Mouse (Mus musculus) kidney, embryonic 16.5 days (tissue): ENCODE data around the gene Pacrg. TPM values are rescaled to one million over a fixed set of nuclear protein-coding genes. Genes with fewer than 3 reads are reported as not detected.

Source experiments
- ATAC-seq: fragments of 200-750 bp; cut with Nextera tagmentation; 2 replicates; pipeline ENCODE4 v1.8.0; 2017; ENCODE audit warnings: moderate TSS enrichment; ENCODE audit not compliant: low FRiP score, low TSS enrichment
- H3K27ac ChIP-seq: fragments of 300-500 bp; sonication (generic); 2 replicates; pipeline ENCODE4 v1.5.1; 2014; ENCODE audit warnings: low read length
- H3K27me3 ChIP-seq: fragments of 300-500 bp; sonication (generic); 2 replicates; pipeline ENCODE4 v1.6.1; 2014; ENCODE audit warnings: low read length, control low read depth, mixed read lengths; ENCODE audit not compliant: insufficient read depth
- H3K36me3 ChIP-seq: fragments of 300-500 bp; sonication (generic); 2 replicates; pipeline ENCODE4 v1.6.1; 2014; ENCODE audit warnings: low read length, control low read depth, mixed read lengths; ENCODE audit not compliant: insufficient read depth
- H3K4me1 ChIP-seq: fragments of 300-500 bp; sonication (generic); 2 replicates; pipeline ENCODE4 v1.6.1; 2014; ENCODE audit warnings: low read length, control low read depth, mixed read lengths; ENCODE audit not compliant: insufficient read depth
- H3K4me2 ChIP-seq: fragments of 300-500 bp; sonication (generic); replicated peaks from 2 replicates; pipeline ENCODE4 v1.6.1; 2014; ENCODE audit warnings: low read depth, low read length
- H3K4me3 ChIP-seq: fragments of 300-500 bp; sonication (generic); 2 replicates; pipeline ENCODE4 v1.5.1; 2014; ENCODE audit warnings: mild to moderate bottlenecking, low read length
- H3K9ac ChIP-seq: fragments of 300-500 bp; sonication (generic); replicated peaks from 2 replicates; pipeline ENCODE4 v1.6.1; 2014; ENCODE audit warnings: low read length
- H3K9me3 ChIP-seq: fragments of 300-500 bp; sonication (generic); 2 replicates; pipeline ENCODE4 v1.6.1; 2016; ENCODE audit warnings: low read length, control low read depth
- WGBS: fragments of 180-500 bp; shearing (Covaris S2); extraction: QIAGEN DNeasy Blood & Tissue Kit; methylation state at CpG from one replicate; pipeline ENCODE4 v1.1.7; 2014; 5-methylcytosine and 5-hydroxymethylcytosine counted together
- polyA plus RNA-seq: library from polyadenylated mRNA; unstranded; fragments of >200 nt; fragmentation: Nextera tagmentation; extraction: Ambion mirVana; gene quantifications from 2 replicates; pipeline ENCODE4 v1.2.1, GENCODE M21; 2015

Gene Pacrg
- polyA plus RNA-seq, 1 experiment from 2014 or later, result 3.9 TPM

- no peaks in the 10 kb centered on the region for H3K4me1 ChIP-seq
- no peak for ATAC-seq
- no peaks in the 10 kb centered on the region for H3K36me3 ChIP-seq
- WGBS, result 90% methylated on average over 13 of the region's 13 CpGs
- no peak overlapping the region for H3K4me3 ChIP-seq
- no peak overlapping the region for H3K27ac ChIP-seq
- no peaks in the 10 kb centered on the region for H3K27me3 ChIP-seq
- H3K9ac ChIP-seq, result no peak overlapping the region
- H3K4me2 ChIP-seq, result no peak overlapping the region
- H3K9me3 ChIP-seq, result no peaks in the 10 kb centered on the region
These were observed 32.7 kb downstream of the Pacrg start for GRCm38 (mm10) chr17:10807261-10807998.

DNA sequence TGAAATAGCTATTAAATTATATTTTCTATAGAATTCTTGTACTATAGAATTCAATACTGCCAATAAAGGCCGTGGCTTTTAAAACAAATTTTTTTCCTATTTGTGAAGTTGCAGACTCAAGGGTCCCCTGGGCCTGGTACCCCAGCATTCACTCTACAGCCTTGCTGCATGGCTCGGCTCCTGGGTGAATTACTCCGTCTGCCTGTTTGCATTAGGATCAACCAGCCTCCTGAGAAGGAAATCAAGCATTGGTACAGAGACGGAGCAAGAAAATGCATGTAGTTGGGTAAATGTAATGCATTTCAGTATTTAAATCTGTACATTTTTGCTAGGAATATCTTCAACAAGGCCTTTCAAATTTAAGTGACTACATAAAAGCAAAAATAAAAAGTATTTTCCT is 33.4 kb downstream of the Pacrg start:
- Histone ChIP-seq H3K36me3 (no peaks in the 10 kb centered on the region), H3K9ac (no peak overlapping the region), H3K4me2 (no peak overlapping the region), H3K27ac (no peak overlapping the region), H3K4me1 (no peaks in the 10 kb centered on the region), H3K9me3 (no peaks in the 10 kb centered on the region), H3K27me3 (no peaks in the 10 kb centered on the region), H3K4me3 (no peak overlapping the region)
- 90% methylated on average over 4 of the region's 4 CpGs for WGBS
- no peak for ATAC-seq

DNA sequence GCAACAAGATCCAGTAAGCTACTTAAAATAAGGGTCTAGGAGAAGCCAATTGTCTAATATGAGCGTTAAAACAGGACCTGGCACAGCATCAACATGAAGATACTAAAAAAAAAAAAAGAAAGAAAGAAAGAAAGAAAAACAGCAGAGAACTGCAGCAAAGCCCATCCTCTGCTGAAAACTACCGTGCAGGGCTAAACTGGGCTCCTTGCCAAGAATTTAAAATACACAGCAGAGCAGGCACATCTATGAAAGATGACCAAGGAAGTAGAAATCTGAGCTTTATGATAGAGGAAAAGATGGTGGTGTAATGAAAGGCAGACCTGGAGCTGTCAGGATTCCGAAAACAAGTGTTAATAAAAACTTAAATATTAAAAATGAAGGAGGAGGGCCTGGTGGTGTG is 48.5 kb downstream of the Pacrg start:
- H3K36me3 ChIP-seq, result no peaks in the 10 kb centered on the region
- H3K9ac ChIP-seq, result no peak overlapping the region
- no peak overlapping the region for H3K4me3 ChIP-seq
- ATAC-seq, result no peak
- no peak overlapping the region for H3K4me2 ChIP-seq
- no peaks in the 10 kb centered on the region for H3K27me3 ChIP-seq
- H3K9me3 ChIP-seq, result no peaks in the 10 kb centered on the region
- no peak overlapping the region for H3K27ac ChIP-seq
- 27% methylated on average over 3 of the region's 3 CpGs for WGBS
- H3K4me1 ChIP-seq, result peaks cover 6% of the 10 kb centered on the region; the same call in 1 of the 2 replicates

DNA sequence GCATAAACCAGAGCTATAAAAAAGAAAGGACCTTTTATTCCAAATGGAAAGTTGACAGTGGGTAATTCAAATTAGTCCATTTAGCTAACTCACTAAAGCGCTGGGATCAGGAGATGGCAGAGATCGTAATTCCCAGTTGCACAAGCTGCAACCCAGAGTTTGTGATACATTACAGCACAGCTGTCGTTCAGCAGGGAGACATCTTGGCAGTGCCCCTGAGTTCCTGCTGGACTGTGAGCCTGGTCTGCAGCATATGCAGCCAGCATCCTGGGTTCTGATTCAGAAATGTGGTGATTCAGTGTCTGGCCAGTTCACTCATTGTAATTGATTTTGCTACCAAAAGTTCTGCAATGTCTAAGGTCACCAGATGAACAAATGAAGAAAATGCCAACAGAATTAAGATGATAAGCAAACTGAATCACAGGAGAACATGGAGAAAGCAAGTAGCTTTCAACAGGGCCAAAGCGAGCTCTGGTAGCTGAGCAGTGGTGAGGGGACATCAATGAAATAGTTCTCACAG is 55.6 kb downstream of the Pacrg start:
- ATAC-seq, result no peak
- 78% methylated on average over 4 of the region's 4 CpGs for WGBS
- H3K4me3 ChIP-seq, result no peak overlapping the region

GRCm38 (mm10) chr17:10776503-10776902 is 63.6 kb downstream of the Pacrg start:
- Histone ChIP-seq H3K27ac (no peak overlapping the region), H3K9me3 (no peaks in the 10 kb centered on the region), H3K27me3 (no peaks in the 10 kb centered on the region), H3K4me3 (no peak overlapping the region), H3K36me3 (no peaks in the 10 kb centered on the region), H3K4me2 (peak overlapping the region; percentile 33), H3K4me1 (peaks cover 9% of the 10 kb centered on the region), H3K9ac (no peak overlapping the region)
- WGBS, result 19% methylated on average over 10 of the region's 10 CpGs
- ATAC-seq, result no peak

More for the DNA sequence above, 55.6 kb downstream of the Pacrg start:
- Histone ChIP-seq H3K36me3 (no peaks in the 10 kb centered on the region), H3K9ac (no peak overlapping the region), H3K4me2 (no peak overlapping the region), H3K27ac (no peak overlapping the region), H3K27me3 (no peaks in the 10 kb centered on the region), H3K4me1 (no peaks in the 10 kb centered on the region), H3K9me3 (no peaks in the 10 kb centered on the region)

GRCm38 (mm10) chr17:10774468-10774867 is 65.6 kb downstream of the Pacrg start:
- H3K4me1 ChIP-seq, result peaks cover 9% of the 10 kb centered on the region
- no peak overlapping the region for H3K27ac ChIP-seq
- no peak overlapping the region for H3K9ac ChIP-seq
- no peaks in the 10 kb centered on the region for H3K9me3 ChIP-seq
- no peak overlapping the region for H3K4me2 ChIP-seq
- H3K36me3 ChIP-seq, result no peaks in the 10 kb centered on the region
- whole genome bisulfite sequencing, result 24% methylated on average over 1 of the region's 1 CpGs
- H3K27me3 ChIP-seq, result no peaks in the 10 kb centered on the region
- ATAC-seq, result no peak
- no peak overlapping the region for H3K4me3 ChIP-seq

- H3K4me2 ChIP-seq, result no peak overlapping the region
- no peak overlapping the region for H3K4me3 ChIP-seq
- no peaks in the 10 kb centered on the region for H3K36me3 ChIP-seq
- no peaks in the 10 kb centered on the region for H3K9me3 ChIP-seq
- ATAC-seq, result no peak
- 61% methylated on average over 3 of the region's 3 CpGs for WGBS
- peaks cover 9% of the 10 kb centered on the region for H3K4me1 ChIP-seq
- H3K27me3 ChIP-seq, result no peaks in the 10 kb centered on the region
- H3K9ac ChIP-seq, result no peak overlapping the region
- no peak overlapping the region for H3K27ac ChIP-seq
These were observed 67.9 kb downstream of the Pacrg start for GRCm38 (mm10) chr17:10772207-10772606.

DNA sequence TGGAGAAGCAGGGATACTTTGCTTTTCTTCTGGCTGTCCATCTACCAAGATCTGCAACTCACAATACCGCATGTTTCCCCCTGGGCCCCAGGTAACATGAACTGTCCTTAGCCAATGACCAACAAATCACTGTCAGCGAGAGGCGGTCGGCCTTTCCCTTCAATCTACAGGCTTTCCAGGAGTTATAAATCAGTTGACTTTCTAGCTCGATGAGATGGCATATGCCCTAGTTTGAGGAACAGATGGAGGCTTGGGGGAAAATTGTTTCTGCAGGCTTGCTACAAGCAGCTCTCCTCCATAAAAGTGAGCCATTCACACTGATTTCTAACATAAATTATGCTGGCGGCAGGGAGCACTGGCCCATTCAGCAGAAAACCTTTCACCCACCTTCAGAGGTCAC is 70.2 kb downstream of the Pacrg start:
- Histone ChIP-seq H3K9ac (no peak overlapping the region), H3K36me3 (no peaks in the 10 kb centered on the region), H3K4me3 (no peak overlapping the region), H3K4me2 (no peak overlapping the region), H3K27ac (no peak overlapping the region), H3K4me1 (0 out of 2 replicates have a peak, but pooled peaks cover 5% of the 10 kb centered on the region), H3K9me3 (no peaks in the 10 kb centered on the region), H3K27me3 (no peaks in the 10 kb centered on the region)
- 12% methylated on average over 6 of the region's 6 CpGs for WGBS
- no peak for ATAC-seq

GRCm38 (mm10) chr17:10766735-10767406 is 73.2 kb downstream of the Pacrg start:
- Histone ChIP-seq H3K27me3 (no peaks in the 10 kb centered on the region), H3K36me3 (no peaks in the 10 kb centered on the region), H3K27ac (no peak overlapping the region; the same call in 1 of the 2 replicates), H3K4me2 (no peak overlapping the region), H3K9me3 (no peaks in the 10 kb centered on the region), H3K4me1 (0 out of 2 replicates have a peak, but pooled peaks cover 5% of the 10 kb centered on the region), H3K9ac (no peak overlapping the region), H3K4me3 (no peak overlapping the region)
- WGBS, result 43% methylated on average over 10 of the region's 10 CpGs
- ATAC-seq, result peak; percentile 95

DNA sequence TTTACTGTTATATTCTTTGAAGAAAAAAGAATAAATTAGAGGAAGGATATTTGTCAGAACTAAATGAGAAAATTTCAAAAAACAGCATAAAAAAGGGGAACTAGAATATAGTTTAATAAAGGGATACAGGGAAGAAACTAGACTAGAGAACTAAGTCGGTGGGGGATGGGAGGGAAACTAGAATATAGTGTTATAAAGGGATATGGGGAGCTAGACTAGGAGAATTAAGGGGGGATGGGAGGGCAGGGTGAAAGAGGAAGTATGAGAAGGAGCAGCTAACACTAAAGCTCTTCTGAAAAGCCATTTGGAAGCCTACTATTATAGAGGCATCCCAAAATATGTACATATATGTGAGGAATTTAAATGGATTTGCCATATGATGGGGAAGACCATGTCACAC is 75.8 kb downstream of the Pacrg start:
- Histone ChIP-seq H3K9me3 (no peaks in the 10 kb centered on the region), H3K36me3 (no peaks in the 10 kb centered on the region), H3K4me1 (0 out of 2 replicates have a peak, but pooled peaks cover 5% of the 10 kb centered on the region), H3K9ac (no peak overlapping the region), H3K27ac (no peak overlapping the region), H3K4me3 (no peak overlapping the region), H3K4me2 (no peak overlapping the region), H3K27me3 (no peaks in the 10 kb centered on the region)
- 90% methylated on average over 1 of the region's 1 CpGs for WGBS
- ATAC-seq, result no peak
